Mouse (Mus musculus): ENCODE measurements at regions not wholly inside any gene's neighbourhood (a gene's known extent, or its start where the extent isn't known, plus 50 kb on each side); places are given as distances from the start of the nearest gene placed in this dataset.

DNA sequence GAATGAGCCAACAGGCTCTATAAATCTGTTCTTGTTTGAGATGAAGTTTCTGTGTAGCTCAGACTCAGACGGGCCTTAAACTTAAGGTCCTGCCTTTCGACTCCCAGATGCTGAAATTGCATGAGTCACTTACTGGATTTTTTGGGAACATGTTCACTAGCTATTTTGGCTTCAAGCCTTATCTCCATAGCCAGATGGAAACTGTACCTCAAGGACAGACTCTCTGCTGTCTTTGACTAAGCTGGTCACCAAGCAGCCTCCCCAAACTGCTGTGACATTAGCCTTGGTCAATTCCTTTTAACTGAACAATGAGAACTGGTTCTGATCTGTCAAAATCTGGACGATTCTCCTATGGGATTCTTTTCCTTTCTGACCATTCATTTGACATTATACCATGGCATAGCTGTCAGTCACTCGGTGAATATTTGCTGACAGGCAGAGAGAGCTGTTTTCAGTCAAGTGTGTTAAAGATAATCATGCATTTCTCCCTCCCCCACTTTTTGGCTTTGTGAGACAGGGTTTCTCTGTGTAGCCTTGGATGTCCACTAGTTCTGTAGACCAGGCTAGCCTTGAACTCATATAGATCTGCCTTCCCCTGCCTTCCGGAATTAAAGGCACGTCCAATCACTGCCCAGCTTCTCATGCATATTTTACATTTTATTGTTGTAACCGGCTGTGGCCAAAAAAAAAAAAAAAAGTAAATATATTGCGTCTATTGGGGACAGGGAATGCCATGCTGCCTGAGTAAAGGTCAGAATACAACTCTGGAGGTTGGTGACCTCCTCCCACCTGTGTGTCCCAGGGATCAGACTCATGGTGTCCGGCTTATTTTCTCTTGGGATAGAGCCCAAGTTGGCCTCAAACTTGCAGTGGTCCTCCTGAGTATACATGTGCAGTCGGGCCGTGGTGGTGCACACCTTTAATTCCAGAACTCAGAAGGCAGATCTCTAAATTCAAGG, 57.9 kb upstream of the Hdhd5 start:
- Histone ChIP-seq H3K27ac (replicated peaks in 1 of 2; ENCODE audit: control insufficient read depth in 1 of 2, insufficient read depth in 1 of 2, low read depth in 2 of 2, low read length in 2 of 2) (no peak overlapping the region), H3K4me3 (ENCODE audit: control insufficient read depth in 1 of 2, insufficient read depth in 1 of 2, low read depth in 1 of 2, low read length in 2 of 2) (no peak overlapping the region), H3K36me3 (ENCODE audit: control insufficient read depth, insufficient read depth, low read length) (no peaks in the 10 kb centered on the region), H3K4me2 (ENCODE audit: low read length) (no peak overlapping the region), H3K9me3 (ENCODE audit: control insufficient read depth, low read length) (no peaks in the 10 kb centered on the region), H3K9ac (ENCODE audit: low read length) (no peak overlapping the region), H3K27me3 (ENCODE audit: control insufficient read depth, insufficient read depth, low read length) (no peaks in the 10 kb centered on the region), H3K4me1 (ENCODE audit: control insufficient read depth in 2 of 2, insufficient read depth in 2 of 2, low read length in 2 of 2) (peaks cover 11 to 16% of the 10 kb centered on the region in 2 experiments)
- ATAC-seq (ENCODE audit: insufficient number of reproducible peaks, insufficient read depth, low FRiP score, low read depth): no peak
- 65% methylated on average over 11 of the region's 11 CpGs for WGBS

DNA sequence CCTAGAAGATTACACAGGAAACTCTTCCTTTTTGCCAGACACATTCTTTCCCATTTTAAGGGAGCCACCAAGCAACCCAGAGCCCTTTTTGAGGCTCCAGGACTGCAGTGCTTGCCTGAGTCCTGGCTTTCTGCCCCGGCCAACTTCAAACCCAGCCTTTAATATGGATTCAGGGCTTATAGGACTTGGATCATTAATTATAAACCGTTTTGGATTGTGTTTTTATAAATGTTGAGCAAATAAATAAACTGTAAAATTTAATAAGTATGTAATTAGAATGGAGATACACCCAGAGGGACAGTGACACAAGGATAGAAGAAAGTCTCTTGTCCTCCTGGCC, 54.8 kb upstream of the Hdhd5 start:
- Histone ChIP-seq H3K9ac (ENCODE audit: low read length) (no peak overlapping the region), H3K9me3 (ENCODE audit: control insufficient read depth, low read length) (no peaks in the 10 kb centered on the region), H3K4me1 (ENCODE audit: control insufficient read depth in 2 of 2, insufficient read depth in 2 of 2, low read length in 2 of 2) (peaks cover 0 to 5% of the 10 kb centered on the region in 2 experiments; a peak in 3 of 4 replicates), H3K4me2 (ENCODE audit: low read length) (no peak overlapping the region), H3K27ac (replicated peaks in 1 of 2; ENCODE audit: control insufficient read depth in 1 of 2, insufficient read depth in 1 of 2, low read depth in 2 of 2, low read length in 2 of 2) (no peak overlapping the region), H3K36me3 (ENCODE audit: control insufficient read depth, insufficient read depth, low read length) (no peaks in the 10 kb centered on the region), H3K27me3 (ENCODE audit: control insufficient read depth, insufficient read depth, low read length) (no peaks in the 10 kb centered on the region), H3K4me3 (ENCODE audit: control insufficient read depth in 1 of 2, insufficient read depth in 1 of 2, low read depth in 1 of 2, low read length in 2 of 2) (no peak overlapping the region)
- WGBS: 55% methylated on average over 2 of the region's 2 CpGs
- ATAC-seq (ENCODE audit: insufficient number of reproducible peaks, insufficient read depth, low FRiP score, low read depth): no peak

DNA sequence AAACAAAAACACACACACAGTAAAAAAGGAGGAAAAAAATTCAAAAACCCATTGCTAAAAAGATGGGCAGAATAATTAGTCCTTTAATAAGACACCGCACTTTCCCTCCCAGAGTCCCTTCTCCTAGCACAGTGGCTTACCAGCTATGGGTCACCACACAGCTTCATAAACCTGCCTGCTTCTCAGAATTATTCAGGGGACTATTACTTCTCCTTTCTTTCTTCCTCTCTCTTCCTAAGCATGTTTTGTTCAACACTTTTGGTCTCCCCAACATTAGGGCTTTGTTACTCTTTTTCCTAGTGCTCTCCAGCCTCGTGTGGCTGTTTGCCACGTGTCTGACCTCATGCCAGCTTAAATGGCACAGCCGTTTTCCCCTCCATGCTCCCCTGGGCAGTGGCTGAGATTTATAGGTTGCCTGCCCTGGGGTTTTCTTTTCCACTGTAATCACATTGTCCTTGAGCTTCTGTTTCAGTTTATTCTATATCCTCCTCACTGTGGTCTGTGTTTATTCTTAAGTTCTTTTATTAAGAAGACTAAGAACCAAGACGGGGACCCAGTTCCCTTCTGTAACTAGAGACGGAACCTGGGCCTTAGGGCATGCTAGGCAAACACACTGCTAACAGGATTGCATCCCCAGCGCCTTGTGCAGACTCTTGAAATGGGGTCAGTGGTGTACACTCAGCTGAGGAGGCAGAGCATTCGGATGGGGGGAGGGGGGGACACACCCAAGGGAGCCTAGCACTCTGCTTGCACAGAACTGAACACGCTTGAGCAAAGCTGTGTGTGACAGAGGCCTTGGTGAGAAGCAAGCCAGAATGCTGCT, 54.2 kb upstream of the Hdhd5 start:
- Histone ChIP-seq H3K9ac (ENCODE audit: low read length) (no peak overlapping the region), H3K9me3 (ENCODE audit: control insufficient read depth, low read length) (no peaks in the 10 kb centered on the region), H3K27ac (replicated peaks in 1 of 2; ENCODE audit: control insufficient read depth in 1 of 2, insufficient read depth in 1 of 2, low read depth in 2 of 2, low read length in 2 of 2) (no peak overlapping the region), H3K4me1 (ENCODE audit: control insufficient read depth in 2 of 2, insufficient read depth in 2 of 2, low read length in 2 of 2) (peaks cover 0 to 5% of the 10 kb centered on the region in 2 experiments; a peak in 3 of 4 replicates), H3K4me3 (ENCODE audit: control insufficient read depth in 1 of 2, insufficient read depth in 1 of 2, low read depth in 1 of 2, low read length in 2 of 2) (no peak overlapping the region), H3K4me2 (ENCODE audit: low read length) (no peak overlapping the region), H3K36me3 (ENCODE audit: control insufficient read depth, insufficient read depth, low read length) (no peaks in the 10 kb centered on the region), H3K27me3 (ENCODE audit: control insufficient read depth, insufficient read depth, low read length) (no peaks in the 10 kb centered on the region)
- 66% methylated on average over 9 of the region's 9 CpGs for WGBS
- no peak for ATAC-seq (ENCODE audit: insufficient number of reproducible peaks, insufficient read depth, low FRiP score, low read depth)

DNA sequence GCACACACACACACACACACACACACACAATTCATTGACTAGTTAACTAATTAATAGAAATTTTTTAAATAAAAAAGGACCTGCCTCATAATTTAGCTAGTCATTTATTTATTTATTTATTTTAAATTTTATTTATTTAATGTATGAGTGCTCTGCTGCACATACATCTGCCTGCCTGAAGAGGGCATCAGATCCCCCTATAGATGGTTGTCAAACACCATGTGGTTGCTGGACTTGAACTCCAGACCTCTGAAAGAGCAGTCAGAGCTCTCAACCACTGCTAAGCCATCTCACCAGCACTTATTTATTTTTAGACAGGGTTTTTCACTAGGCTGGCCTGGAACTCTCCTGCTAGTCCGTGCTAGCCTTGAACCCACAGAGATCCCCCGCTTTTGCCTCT, 50.6 kb upstream of the Hdhd5 start:
- Histone ChIP-seq H3K9me3 (ENCODE audit: control insufficient read depth, low read length) (no peaks in the 10 kb centered on the region), H3K9ac (ENCODE audit: low read length) (no peak overlapping the region), H3K27ac (replicated peaks in 1 of 2; ENCODE audit: control insufficient read depth in 1 of 2, insufficient read depth in 1 of 2, low read depth in 2 of 2, low read length in 2 of 2) (no peak overlapping the region), H3K4me1 (ENCODE audit: control insufficient read depth in 2 of 2, insufficient read depth in 2 of 2, low read length in 2 of 2) (peaks cover 8 to 12% of the 10 kb centered on the region in 2 experiments), H3K27me3 (ENCODE audit: control insufficient read depth, insufficient read depth, low read length) (peaks cover 7% of the 10 kb centered on the region; the same call in 1 of the 2 replicates), H3K4me3 (ENCODE audit: control insufficient read depth in 1 of 2, insufficient read depth in 1 of 2, low read depth in 1 of 2, low read length in 2 of 2) (no peak overlapping the region), H3K36me3 (ENCODE audit: control insufficient read depth, insufficient read depth, low read length) (no peaks in the 10 kb centered on the region), H3K4me2 (ENCODE audit: low read length) (no peak overlapping the region)
- 82% methylated on average over 2 of the region's 2 CpGs for WGBS
- no peak for ATAC-seq (ENCODE audit: insufficient number of reproducible peaks, insufficient read depth, low FRiP score, low read depth)
